Mouse (Mus musculus) thymus, postnatal 14 days (tissue): ENCODE data around the gene Elf1.

Experiments
- DNase-seq: peaks from one replicate; pipeline ENCODE4 v3.0.0; 2021

Gene Elf1

GRCm38 (mm10) chr14:79583526-79584245 is 102.7 kb downstream of the Elf1 start:
- DNase-seq = no peak

- DNase-seq = no peak
These were observed 105.6 kb downstream of the Elf1 start for GRCm38 (mm10) chr14:79586499-79587138.

- DNase-seq = peak; percentile 97
These were observed 106.3 kb downstream of the Elf1 start, which contains the start of gene Sugt1 for GRCm38 (mm10) chr14:79587139-79587851. TSS of gene Sugt1 (plus strand) at chr14:79587691.

GRCm38 (mm10) chr14:79587852-79588229 is 106.8 kb downstream of the Elf1 start:
- no peak for DNase-seq

GRCm38 (mm10) chr14:79588534-79588951 is 107.5 kb downstream of the Elf1 start:
- DNase-seq = no peak

GRCm38 (mm10) chr14:79589401-79589800 is 108.4 kb downstream of the Elf1 start:
- no peak for DNase-seq

GRCm38 (mm10) chr14:79590916-79591315 is 109.9 kb downstream of the Elf1 start:
- no peak for DNase-seq

- no peak for DNase-seq
These were observed 110.6 kb downstream of the Elf1 start for GRCm38 (mm10) chr14:79591611-79592010.

GRCm38 (mm10) chr14:79594069-79594468 is 113.1 kb downstream of the Elf1 start:
- DNase-seq = no peak

- no peak for DNase-seq
These were observed 115.6 kb downstream of the Elf1 start for GRCm38 (mm10) chr14:79596602-79597001.

- no peak for DNase-seq
These were observed 124.9 kb downstream of the Elf1 start for GRCm38 (mm10) chr14:79605881-79606280.

GRCm38 (mm10) chr14:79606392-79606791 is 125.4 kb downstream of the Elf1 start:
- no peak for DNase-seq

GRCm38 (mm10) chr14:79606867-79607266 is 125.9 kb downstream of the Elf1 start:
- DNase-seq = no peak

GRCm38 (mm10) chr14:79607352-79607751 is 126.4 kb downstream of the Elf1 start:
- no peak for DNase-seq

GRCm38 (mm10) chr14:79608286-79608685 is 127.3 kb downstream of the Elf1 start:
- DNase-seq = no peak

GRCm38 (mm10) chr14:79617121-79617828 is 136.3 kb downstream of the Elf1 start:
- DNase-seq = no peak

GRCm38 (mm10) chr14:79619802-79620201 is 138.8 kb downstream of the Elf1 start:
- no peak for DNase-seq

GRCm38 (mm10) chr14:79621143-79621542 is 140.1 kb downstream of the Elf1 start:
- DNase-seq = no peak
